Mouse (Mus musculus) heart, embryonic 10.5 days (tissue): ENCODE measurements at regions not wholly inside any gene's neighbourhood (a gene's known extent, or its start where the extent isn't known, plus 50 kb on each side); places are given as distances from the start of the nearest gene placed in this dataset.

Experiments
- DNase-seq: peaks from one replicate; pipeline ENCODE4 v3.0.0-alpha.2; 2017; ENCODE audit warnings: low spot score
- H3K27ac ChIP-seq: fragments of 300-500 bp; sonication (generic); 2 replicates; pipeline ENCODE4 v1.5.1; 2016; ENCODE audit warnings: mild to moderate bottlenecking
- H3K27me3 ChIP-seq: fragments of 300-500 bp; sonication (generic); 2 replicates; pipeline ENCODE4 v1.6.1; 2016; ENCODE audit warnings: mild to moderate bottlenecking; ENCODE audit not compliant: poor library complexity, insufficient read depth, severe bottlenecking
- H3K36me3 ChIP-seq: fragments of 300-500 bp; sonication (generic); 2 replicates; pipeline ENCODE4 v1.6.1; 2016; ENCODE audit warnings: mild to moderate bottlenecking, moderate library complexity
- H3K4me1 ChIP-seq: fragments of 300-500 bp; sonication (generic); 2 replicates; pipeline ENCODE4 v1.6.1; 2016; ENCODE audit warnings: mild to moderate bottlenecking
- H3K4me3 ChIP-seq: fragments of 300-500 bp; sonication (generic); 2 replicates; pipeline ENCODE4 v1.5.1; 2016; ENCODE audit warnings: mild to moderate bottlenecking, moderate library complexity
- H3K9me3 ChIP-seq: fragments of 300-500 bp; sonication (generic); 2 replicates; pipeline ENCODE4 v1.6.1; 2016; ENCODE audit warnings: mild to moderate bottlenecking, moderate library complexity
- WGBS: fragments of 180-500 bp; shearing (Covaris S2); methylation state at CpG from one replicate; pipeline ENCODE4 v1.1.7; 2016; 5-methylcytosine and 5-hydroxymethylcytosine counted together

- H3K36me3 ChIP-seq = no peaks in the 10 kb centered on the region
- 63% methylated on average over 10 of the region's 10 CpGs for WGBS
- no peaks in the 10 kb centered on the region for H3K4me1 ChIP-seq
- H3K27ac ChIP-seq = no peak overlapping the region
- no peaks in the 10 kb centered on the region for H3K9me3 ChIP-seq
- no peak overlapping the region for H3K4me3 ChIP-seq
- peaks cover 15% of the 10 kb centered on the region; the same call in 1 of the 2 replicates for H3K27me3 ChIP-seq
- DNase-seq = peak; percentile 68
Observed at GRCm38 (mm10) chr6:50783494-50783893, 129.3 kb upstream of the Npvf start.

- Histone ChIP-seq H3K36me3 (no peaks in the 10 kb centered on the region), H3K4me1 (no peaks in the 10 kb centered on the region), H3K9me3 (no peaks in the 10 kb centered on the region), H3K4me3 (no peak overlapping the region), H3K27ac (no peak overlapping the region), H3K27me3 (peaks cover 15% of the 10 kb centered on the region; the same call in 1 of the 2 replicates)
- WGBS = 84% methylated on average over 6 of the region's 6 CpGs
- no peak for DNase-seq
Observed at GRCm38 (mm10) chr6:50784381-50784780, 130.1 kb upstream of the Npvf start.

DNA sequence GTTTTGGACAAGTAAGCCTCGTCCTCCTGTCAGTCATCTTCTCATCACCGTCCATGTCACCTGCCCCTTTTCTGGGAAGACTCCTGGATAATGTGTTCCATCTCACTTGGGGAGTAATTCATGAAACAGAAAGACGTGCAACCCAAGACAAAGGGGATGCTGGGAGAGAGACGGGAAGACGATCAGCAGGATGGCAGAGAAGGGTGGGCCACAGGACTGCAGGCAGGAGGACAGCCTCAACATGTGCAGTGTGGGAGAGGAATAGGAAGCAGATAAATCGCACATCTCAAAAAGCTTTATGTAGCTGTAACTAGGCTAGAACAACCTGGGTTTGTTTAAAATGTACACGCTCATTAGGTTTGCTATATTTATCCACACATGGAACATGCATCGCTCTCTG lies 133.4 kb upstream of the Npvf start:
- H3K4me3 ChIP-seq = no peak overlapping the region
- no peaks in the 10 kb centered on the region for H3K4me1 ChIP-seq
- 86% methylated on average over 8 of the region's 8 CpGs for WGBS
- no peaks in the 10 kb centered on the region for H3K36me3 ChIP-seq
- H3K9me3 ChIP-seq = no peaks in the 10 kb centered on the region
- H3K27ac ChIP-seq = no peak overlapping the region
- H3K27me3 ChIP-seq = 0 out of 2 replicates have a peak, but pooled peaks cover 15% of the 10 kb centered on the region
- DNase-seq = peak; percentile 11

DNA sequence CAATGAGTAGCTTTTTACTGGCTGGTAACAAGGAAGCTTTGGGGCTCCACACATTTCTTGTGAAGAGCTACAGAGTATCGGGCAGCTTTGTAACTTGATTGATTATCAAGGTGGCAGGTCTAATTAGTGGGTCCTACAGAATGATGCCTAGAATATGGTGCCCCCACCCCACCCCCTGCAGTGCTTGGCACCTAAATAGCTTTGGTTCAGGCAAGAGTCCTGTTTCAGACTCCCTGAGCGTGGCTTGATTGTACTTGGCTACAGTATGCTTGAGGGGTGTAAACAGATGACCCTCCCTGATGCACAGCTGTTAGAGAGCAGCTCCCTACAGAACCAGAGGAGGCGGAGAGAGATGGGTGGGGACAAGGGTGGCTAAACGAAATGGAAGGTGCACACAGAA lies 145.7 kb upstream of the Npvf start:
- peaks cover under 1% of the 10 kb centered on the region; the same call in 1 of the 2 replicates for H3K4me1 ChIP-seq
- H3K4me3 ChIP-seq = no peak overlapping the region
- H3K27me3 ChIP-seq = 0 out of 2 replicates have a peak, but pooled peaks cover 6% of the 10 kb centered on the region
- no peaks in the 10 kb centered on the region for H3K9me3 ChIP-seq
- no peak overlapping the region for H3K27ac ChIP-seq
- 61% methylated on average over 4 of the region's 4 CpGs for WGBS
- no peak for DNase-seq
- H3K36me3 ChIP-seq = no peaks in the 10 kb centered on the region

DNA sequence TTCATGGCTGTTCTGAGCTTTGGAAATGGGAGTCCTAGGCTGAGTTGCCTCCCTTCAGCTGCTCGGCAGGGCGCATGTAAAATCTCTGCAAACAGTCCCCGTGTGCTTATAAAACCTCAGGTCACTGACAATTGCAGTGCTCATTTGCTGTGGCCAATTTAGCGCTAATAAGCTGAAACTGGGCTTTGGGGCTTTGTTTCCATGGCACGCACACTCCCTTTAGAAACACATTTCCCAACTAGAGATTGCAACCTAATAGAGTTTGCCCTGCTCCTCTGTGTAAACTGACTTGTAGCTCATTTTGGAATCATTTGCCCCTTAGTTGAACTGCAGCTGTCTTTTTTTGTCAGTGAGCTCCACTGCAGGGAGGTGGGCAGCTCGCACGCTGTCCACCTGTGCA lies 148.7 kb upstream of the Npvf start:
- Histone ChIP-seq H3K4me1 (peaks cover 5% of the 10 kb centered on the region; the same call in 1 of the 2 replicates), H3K27me3 (0 out of 2 replicates have a peak, but pooled peaks cover 11% of the 10 kb centered on the region), H3K4me3 (no peak overlapping the region), H3K9me3 (no peaks in the 10 kb centered on the region), H3K36me3 (no peaks in the 10 kb centered on the region), H3K27ac (no peak overlapping the region)
- DNase-seq = no peak
- WGBS = 75% methylated on average over 7 of the region's 7 CpGs

DNA sequence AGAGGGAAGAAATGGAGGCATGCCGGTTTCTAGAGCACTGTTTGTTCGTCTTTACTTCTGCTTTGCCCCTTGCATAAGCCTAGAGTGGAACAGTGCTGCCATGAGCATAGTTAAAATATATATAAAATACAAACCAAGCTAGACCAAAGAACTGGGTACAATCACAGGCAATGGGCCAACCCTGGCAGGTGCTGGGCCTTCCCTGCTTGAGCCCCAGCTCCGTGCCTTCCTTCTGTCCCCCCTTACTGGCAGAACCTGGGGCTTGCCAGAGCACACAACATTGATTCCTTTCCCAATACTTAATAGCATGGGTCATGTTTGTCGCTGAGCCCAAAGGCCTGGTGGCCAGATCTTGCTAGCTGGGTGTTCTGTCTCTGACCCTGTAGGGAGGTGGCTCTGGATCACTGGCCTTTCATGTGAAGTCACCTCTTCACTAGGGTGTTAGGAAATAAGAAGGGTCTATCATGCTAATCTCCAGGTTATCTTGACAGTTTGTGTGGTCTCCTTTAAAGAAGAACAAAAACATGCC lies 150.3 kb upstream of the Npvf start:
- peaks cover 13% of the 10 kb centered on the region for H3K4me1 ChIP-seq
- 0 out of 2 replicates have a peak, but pooled peaks cover 11% of the 10 kb centered on the region for H3K27me3 ChIP-seq
- no peak overlapping the region for H3K4me3 ChIP-seq
- no peak overlapping the region for H3K27ac ChIP-seq
- DNase-seq = no peak
- H3K9me3 ChIP-seq = no peaks in the 10 kb centered on the region
- no peaks in the 10 kb centered on the region for H3K36me3 ChIP-seq
- 82% methylated on average over 4 of the region's 4 CpGs for WGBS

GRCm38 (mm10) chr6:50806376-50807077 lies 152.3 kb upstream of the Npvf start:
- no peak for DNase-seq
- H3K27ac ChIP-seq = no peak overlapping the region
- no peak overlapping the region for H3K4me3 ChIP-seq
- H3K4me1 ChIP-seq = peaks cover 18% of the 10 kb centered on the region
- H3K9me3 ChIP-seq = no peaks in the 10 kb centered on the region
- WGBS = 21% methylated on average over 7 of the region's 7 CpGs
- H3K27me3 ChIP-seq = 0 out of 2 replicates have a peak, but pooled peaks cover 11% of the 10 kb centered on the region
- no peaks in the 10 kb centered on the region for H3K36me3 ChIP-seq

DNA sequence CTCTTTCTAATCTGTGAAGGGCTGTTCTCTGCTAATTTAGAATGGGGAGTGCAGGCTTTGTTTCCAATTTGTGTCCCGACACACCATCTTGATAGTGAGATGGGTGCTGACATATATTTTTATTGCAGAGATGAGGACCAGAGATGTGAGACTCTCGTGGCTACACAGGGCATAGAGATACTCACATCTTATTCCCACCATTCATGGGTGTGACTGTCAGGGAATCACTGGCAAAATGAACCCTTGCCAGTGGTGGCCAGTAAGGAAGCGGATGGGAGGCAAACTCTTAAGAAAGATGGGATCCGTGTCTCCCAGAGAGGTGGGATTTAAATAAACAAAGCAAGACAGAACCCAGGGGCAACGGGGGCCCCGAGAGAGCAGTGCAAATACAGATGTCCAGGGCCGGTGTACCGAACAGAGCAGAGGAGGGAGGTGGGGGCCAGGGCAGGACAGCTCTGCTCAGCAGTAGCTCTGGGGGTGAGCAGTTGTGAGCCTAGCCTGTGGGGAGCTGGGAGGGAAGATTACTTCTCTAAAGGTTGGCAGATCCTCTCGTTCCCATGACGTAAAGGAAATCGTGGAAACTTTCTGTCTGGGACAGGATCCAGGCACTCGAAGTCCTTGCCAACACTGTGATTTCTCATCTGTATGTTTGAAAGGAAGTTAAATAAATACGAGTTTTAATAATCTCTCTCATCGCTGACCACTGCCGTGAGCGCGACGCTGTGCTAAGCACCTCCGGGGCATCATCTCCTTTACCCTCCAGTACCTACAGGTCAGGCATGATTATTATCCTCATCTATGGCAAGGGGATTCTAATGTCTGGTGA lies 153.2 kb upstream of the Npvf start:
- Histone ChIP-seq H3K4me1 (peaks cover 18% of the 10 kb centered on the region), H3K27me3 (0 out of 2 replicates have a peak, but pooled peaks cover 11% of the 10 kb centered on the region), H3K27ac (no peak overlapping the region), H3K4me3 (no peak overlapping the region), H3K36me3 (no peaks in the 10 kb centered on the region), H3K9me3 (no peaks in the 10 kb centered on the region)
- WGBS = 61% methylated on average over 19 of the region's 19 CpGs
- no peak for DNase-seq

- Histone ChIP-seq H3K4me1 (peaks cover 19% of the 10 kb centered on the region), H3K4me3 (no peak overlapping the region), H3K36me3 (no peaks in the 10 kb centered on the region), H3K27ac (no peak overlapping the region), H3K9me3 (no peaks in the 10 kb centered on the region), H3K27me3 (0 out of 2 replicates have a peak, but pooled peaks cover 11% of the 10 kb centered on the region)
- 12% methylated on average over 4 of the region's 4 CpGs for WGBS
- no peak for DNase-seq
Observed at GRCm38 (mm10) chr6:50808126-50808525, 153.9 kb upstream of the Npvf start.

DNA sequence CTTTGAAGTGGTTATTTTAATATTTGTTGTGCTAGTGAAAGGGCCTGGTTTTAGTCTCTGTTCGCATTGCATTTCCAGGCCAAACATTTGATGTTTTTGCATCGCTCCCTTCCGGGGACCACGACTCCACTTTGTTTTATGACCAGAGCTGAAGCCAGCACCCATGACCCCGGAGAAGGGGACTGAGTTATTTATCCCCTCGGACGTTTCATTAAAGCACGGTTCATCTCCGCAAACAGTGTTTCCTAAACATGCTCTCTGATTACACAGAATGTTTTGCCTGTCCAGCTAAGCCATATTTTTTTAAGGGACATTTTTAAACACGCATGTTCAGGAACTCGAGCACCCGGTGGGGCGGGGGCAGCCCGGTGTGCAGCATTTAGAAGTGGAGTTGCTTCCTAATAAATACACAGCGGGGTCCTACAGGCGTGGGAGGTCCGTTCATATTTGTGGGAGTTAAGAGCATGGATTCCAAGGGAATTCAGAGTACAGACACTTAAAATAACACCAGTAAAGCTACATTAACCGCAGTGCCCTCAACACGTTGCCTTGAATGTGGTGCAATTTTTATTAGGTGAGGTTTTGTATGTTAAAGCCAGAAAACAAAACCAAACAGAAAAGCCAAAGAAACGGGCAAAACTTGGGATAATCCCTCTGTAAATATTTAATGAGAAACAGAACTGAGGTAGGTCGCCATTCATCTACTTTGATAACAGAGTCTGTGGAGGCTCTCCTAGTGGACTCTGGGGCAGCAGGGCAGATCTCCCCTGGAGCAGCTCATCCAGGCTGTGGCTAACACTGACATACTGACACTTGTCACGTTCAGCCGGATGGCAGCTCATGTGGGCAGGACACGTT lies 154.8 kb upstream of the Npvf start:
- peak overlapping the region; percentile 70; the same call in 1 of the 2 replicates for H3K27ac ChIP-seq
- WGBS = 58% methylated on average over 24 of the region's 24 CpGs
- H3K4me1 ChIP-seq = peaks cover 22% of the 10 kb centered on the region
- H3K4me3 ChIP-seq = peak overlapping the region; percentile 36; the same call in 1 of the 2 replicates
- H3K9me3 ChIP-seq = no peaks in the 10 kb centered on the region
- no peak for DNase-seq
- 0 out of 2 replicates have a peak, but pooled peaks cover 9% of the 10 kb centered on the region for H3K27me3 ChIP-seq
- no peaks in the 10 kb centered on the region for H3K36me3 ChIP-seq

DNA sequence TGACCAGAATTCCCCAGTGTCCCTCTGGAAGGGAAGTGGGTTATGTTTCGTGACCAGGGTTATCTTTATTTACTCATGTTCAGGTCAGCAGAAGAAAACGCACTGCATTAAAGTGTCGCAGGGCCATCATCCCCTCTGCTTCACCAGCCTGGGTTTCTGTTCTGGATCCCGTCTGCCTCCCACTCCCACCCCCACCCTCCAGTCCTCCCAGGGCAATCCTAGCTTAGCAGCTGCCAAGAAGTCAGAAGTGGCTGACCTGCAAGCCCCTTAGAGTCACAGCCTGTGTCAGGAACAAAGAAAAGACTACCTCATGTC lies 155.4 kb upstream of the Npvf start:
- Histone ChIP-seq H3K36me3 (no peaks in the 10 kb centered on the region), H3K4me3 (peak overlapping the region; percentile 36; the same call in 1 of the 2 replicates), H3K9me3 (no peaks in the 10 kb centered on the region), H3K4me1 (peaks cover 22% of the 10 kb centered on the region), H3K27ac (peak overlapping the region; percentile 70; the same call in 1 of the 2 replicates), H3K27me3 (0 out of 2 replicates have a peak, but pooled peaks cover 5% of the 10 kb centered on the region)
- 14% methylated on average over 4 of the region's 4 CpGs for WGBS
- DNase-seq = no peak

- DNase-seq = no peak
- Histone ChIP-seq H3K4me3 (no peak overlapping the region), H3K4me1 (peaks cover 13% of the 10 kb centered on the region), H3K9me3 (no peaks in the 10 kb centered on the region), H3K36me3 (no peaks in the 10 kb centered on the region), H3K27me3 (0 out of 2 replicates have a peak, but pooled peaks cover 5% of the 10 kb centered on the region), H3K27ac (no peak overlapping the region)
- WGBS = 81% methylated on average over 10 of the region's 10 CpGs
Observed at GRCm38 (mm10) chr6:50814936-50815500, 160.8 kb upstream of the Npvf start.
